Mouse (Mus musculus) midbrain, embryonic 12.5 days (tissue): Measurements from ENCODE around the gene Clec11a. TPM values are rescaled to one million over a fixed set of nuclear protein-coding genes. Genes with fewer than 3 reads are reported as not detected.
"Not testable (repeated sequence)": the region's sequence is repeated elsewhere in the genome, so short reads cannot be mapped to it uniquely, and the experiment has no call there.

Experiments used
- ATAC-seq: fragments of 200-750 bp; cut with Nextera tagmentation; 2 replicates; pipeline ENCODE4 v1.8.0; 2017; ENCODE audit warnings: low read depth, moderate TSS enrichment, moderate library complexity; ENCODE audit not compliant: low FRiP score
- H3K27ac ChIP-seq: fragments of 300-500 bp; sonication (generic); replicated peaks from 2 replicates; pipeline ENCODE4 v1.5.1; 2016; ENCODE audit warnings: mild to moderate bottlenecking
- H3K27me3 ChIP-seq: fragments of 300-500 bp; sonication (generic); 2 replicates; pipeline ENCODE4 v1.6.1; 2016; ENCODE audit warnings: mild to moderate bottlenecking
- H3K36me3 ChIP-seq: fragments of 300-500 bp; sonication (generic); 2 replicates; pipeline ENCODE4 v1.6.1; 2016
- H3K4me1 ChIP-seq: fragments of 300-500 bp; sonication (generic); 2 replicates; pipeline ENCODE4 v1.6.1; 2016
- H3K4me2 ChIP-seq: fragments of 300-500 bp; sonication (generic); replicated peaks from 2 replicates; pipeline ENCODE4 v1.6.1; 2016; ENCODE audit warnings: mild to moderate bottlenecking, moderate library complexity
- H3K4me3 ChIP-seq: fragments of 300-500 bp; sonication (generic); 2 replicates; pipeline ENCODE4 v1.5.1; 2016; ENCODE audit warnings: mild to moderate bottlenecking
- H3K9ac ChIP-seq: fragments of 300-500 bp; sonication (generic); replicated peaks from 2 replicates; pipeline ENCODE4 v1.6.1; 2016; ENCODE audit warnings: mild to moderate bottlenecking, moderate library complexity
- H3K9me3 ChIP-seq: fragments of 300-500 bp; sonication (generic); 2 replicates; pipeline ENCODE4 v1.6.1; 2016; ENCODE audit warnings: mild to moderate bottlenecking
- WGBS: fragments of 180-500 bp; shearing (Covaris S2); methylation state at CpG from one replicate; pipeline ENCODE4 v1.1.7; 2016; 5-methylcytosine and 5-hydroxymethylcytosine counted together
- polyA plus RNA-seq: library from polyadenylated mRNA; unstranded; fragments of >200 nt; fragmentation: Nextera tagmentation; extraction: Ambion mirVana; gene quantifications from 2 replicates; pipeline ENCODE4 v1.2.1, GENCODE M21; 2016

The Clec11a gene
- polyA plus RNA-seq, 1 experiment from 2014 or later = 2.5 TPM

GRCm38 (mm10) chr7:44303346-44304340 lies 3.1 kb downstream of the Clec11a start:
- Histone ChIP-seq H3K4me2 (peak overlapping the region; percentile 78), H3K36me3 (no peaks in the 10 kb centered on the region), H3K27ac (peak overlapping the region; percentile 92), H3K9ac (peak overlapping the region; percentile 76), H3K9me3 (no peaks in the 10 kb centered on the region), H3K27me3 (peaks cover 20% of the 10 kb centered on the region), H3K4me3 (peak overlapping the region; percentile 57), H3K4me1 (peaks cover 20% of the 10 kb centered on the region)
- 86% methylated on average over 14 of the region's 14 CpGs for WGBS
- no peak for ATAC-seq

- H3K9ac ChIP-seq, H3K4me3 ChIP-seq, H3K4me2 ChIP-seq, H3K27me3 ChIP-seq, H3K9me3 ChIP-seq, H3K36me3 ChIP-seq, H3K27ac ChIP-seq, H3K4me1 ChIP-seq, ATAC-seq: not testable (repeated sequence)
- 66% methylated on average over 2 of the region's 2 CpGs for WGBS
Measured at GRCm38 (mm10) chr7:44297501-44297900, 9.2 kb downstream of the Clec11a start.

GRCm38 (mm10) chr7:44291418-44291817 lies 15.3 kb downstream of the Clec11a start:
- 55% methylated on average over 4 of the region's 4 CpGs for WGBS

GRCm38 (mm10) chr7:44290986-44291385 lies 15.7 kb downstream of the Clec11a start:
- H3K4me2 ChIP-seq = no peak overlapping the region
- 0 out of 2 replicates have a peak, but pooled peaks cover 4% of the 10 kb centered on the region for H3K27me3 ChIP-seq
- ATAC-seq = no peak
- no peak overlapping the region for H3K27ac ChIP-seq
- no peaks in the 10 kb centered on the region for H3K9me3 ChIP-seq
- no peak overlapping the region for H3K9ac ChIP-seq
- no peaks in the 10 kb centered on the region for H3K36me3 ChIP-seq
- no peaks in the 10 kb centered on the region for H3K4me1 ChIP-seq
- 83% methylated on average over 4 of the region's 4 CpGs for WGBS
- no peak overlapping the region for H3K4me3 ChIP-seq

More at GRCm38 (mm10) chr7:44291418-44291817, 15.3 kb downstream of the Clec11a start:
- Histone ChIP-seq H3K27ac (no peak overlapping the region), H3K9me3 (no peaks in the 10 kb centered on the region), H3K9ac (no peak overlapping the region), H3K4me1 (no peaks in the 10 kb centered on the region), H3K36me3 (no peaks in the 10 kb centered on the region), H3K4me3 (no peak overlapping the region), H3K27me3 (0 out of 2 replicates have a peak, but pooled peaks cover 4% of the 10 kb centered on the region), H3K4me2 (no peak overlapping the region)
- ATAC-seq = no peak

GRCm38 (mm10) chr7:44287760-44288159 lies 18.9 kb downstream of the Clec11a start:
- no peak for ATAC-seq
- Histone ChIP-seq H3K4me2 (no peak overlapping the region), H3K4me1 (no peaks in the 10 kb centered on the region)

GRCm38 (mm10) chr7:44281586-44281985 lies 25.1 kb downstream of the Clec11a start:
- H3K9ac ChIP-seq = no peak overlapping the region
- no peak overlapping the region for H3K27ac ChIP-seq
- no peak for ATAC-seq
- H3K4me1 ChIP-seq = no peaks in the 10 kb centered on the region
- no peaks in the 10 kb centered on the region for H3K27me3 ChIP-seq
- no peak overlapping the region for H3K4me2 ChIP-seq
- H3K4me3 ChIP-seq = no peak overlapping the region
- H3K9me3 ChIP-seq = no peaks in the 10 kb centered on the region
- 77% methylated on average over 7 of the region's 7 CpGs for WGBS
- H3K36me3 ChIP-seq = no peaks in the 10 kb centered on the region

More at GRCm38 (mm10) chr7:44287760-44288159, 18.9 kb downstream of the Clec11a start:
- H3K4me3 ChIP-seq = no peak overlapping the region
- H3K27ac ChIP-seq = no peak overlapping the region
- H3K27me3 ChIP-seq = 0 out of 2 replicates have a peak, but pooled peaks cover 4% of the 10 kb centered on the region
- H3K36me3 ChIP-seq = no peaks in the 10 kb centered on the region
- H3K9ac ChIP-seq = no peak overlapping the region
- WGBS = 49% methylated on average over 7 of the region's 7 CpGs
- no peaks in the 10 kb centered on the region for H3K9me3 ChIP-seq

DNA sequence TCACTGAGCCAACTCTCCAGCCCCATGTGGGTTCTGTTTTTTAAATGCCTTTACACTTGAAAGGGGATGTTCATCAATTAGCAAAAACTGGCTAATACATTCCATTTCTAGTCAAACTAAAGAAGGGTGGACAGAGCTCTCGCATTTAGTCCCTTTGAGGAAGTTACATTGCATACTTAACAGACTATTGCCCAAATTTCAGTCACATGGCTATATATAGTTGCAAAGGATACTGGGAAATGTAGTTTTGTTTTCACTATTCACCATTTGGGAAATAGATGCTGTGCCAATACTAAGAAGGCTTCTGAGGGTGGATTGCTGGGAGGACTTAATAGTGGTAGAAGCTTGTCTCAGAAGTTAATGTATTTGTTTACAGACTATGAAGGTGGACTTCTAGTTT lies 25.7 kb downstream of the Clec11a start:
- no peak overlapping the region for H3K27ac ChIP-seq
- WGBS = 65% methylated on average over 1 of the region's 1 CpGs
- no peaks in the 10 kb centered on the region for H3K36me3 ChIP-seq

GRCm38 (mm10) chr7:44277250-44277622 lies 29.5 kb downstream of the Clec11a start:
- H3K4me3 ChIP-seq = no peak overlapping the region
- H3K27ac ChIP-seq = no peak overlapping the region
- no peak overlapping the region for H3K9ac ChIP-seq
- no peaks in the 10 kb centered on the region for H3K4me1 ChIP-seq
- no peaks in the 10 kb centered on the region for H3K9me3 ChIP-seq
- peaks cover 21% of the 10 kb centered on the region for H3K27me3 ChIP-seq
- whole genome bisulfite sequencing = 52% methylated on average over 2 of the region's 2 CpGs
- no peak overlapping the region for H3K4me2 ChIP-seq
- H3K36me3 ChIP-seq = no peaks in the 10 kb centered on the region
- ATAC-seq = no peak

More for the DNA sequence above, 25.7 kb downstream of the Clec11a start:
- H3K27me3 ChIP-seq = peaks cover 2% of the 10 kb centered on the region
- no peak overlapping the region for H3K4me2 ChIP-seq
- H3K4me3 ChIP-seq = no peak overlapping the region
- H3K9me3 ChIP-seq = no peaks in the 10 kb centered on the region
- H3K9ac ChIP-seq = no peak overlapping the region
- no peaks in the 10 kb centered on the region for H3K4me1 ChIP-seq
- ATAC-seq = no peak

GRCm38 (mm10) chr7:44276461-44277249 lies 30.0 kb downstream of the Clec11a start:
- Histone ChIP-seq H3K4me1 (no peaks in the 10 kb centered on the region), H3K9ac (no peak overlapping the region), H3K4me2 (no peak overlapping the region), H3K9me3 (no peaks in the 10 kb centered on the region), H3K36me3 (no peaks in the 10 kb centered on the region), H3K4me3 (no peak overlapping the region), H3K27ac (no peak overlapping the region), H3K27me3 (peaks cover 26% of the 10 kb centered on the region)
- ATAC-seq = no peak
- WGBS = 70% methylated on average over 10 of the region's 10 CpGs

DNA sequence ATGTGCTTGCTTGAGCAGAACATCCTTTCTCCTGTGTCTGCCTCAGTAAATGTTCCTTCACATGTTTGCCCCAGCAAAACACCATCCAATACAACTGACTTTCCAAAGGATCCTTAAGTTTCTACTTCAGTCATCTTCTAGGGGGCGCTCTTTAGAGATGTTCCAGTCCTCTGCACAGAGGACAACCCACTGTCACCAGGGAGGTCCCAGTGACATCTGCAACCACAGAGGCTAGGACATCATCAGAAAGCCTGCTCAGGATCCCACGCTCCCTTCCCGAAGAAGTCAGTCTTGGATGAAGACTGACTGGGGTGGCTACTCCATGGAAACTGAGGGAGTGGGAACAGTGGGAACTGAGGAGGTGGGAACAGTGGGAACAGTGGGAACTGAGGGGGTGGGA lies 31.2 kb downstream of the Clec11a start:
- H3K4me3 ChIP-seq = no peak overlapping the region
- WGBS = 74% methylated on average over 3 of the region's 3 CpGs
- no peaks in the 10 kb centered on the region for H3K4me1 ChIP-seq
- ATAC-seq = no peak
- peaks cover 26% of the 10 kb centered on the region for H3K27me3 ChIP-seq
- H3K27ac ChIP-seq = no peak overlapping the region
- no peaks in the 10 kb centered on the region for H3K36me3 ChIP-seq
- no peak overlapping the region for H3K4me2 ChIP-seq
- no peaks in the 10 kb centered on the region for H3K9me3 ChIP-seq
- H3K9ac ChIP-seq = no peak overlapping the region

DNA sequence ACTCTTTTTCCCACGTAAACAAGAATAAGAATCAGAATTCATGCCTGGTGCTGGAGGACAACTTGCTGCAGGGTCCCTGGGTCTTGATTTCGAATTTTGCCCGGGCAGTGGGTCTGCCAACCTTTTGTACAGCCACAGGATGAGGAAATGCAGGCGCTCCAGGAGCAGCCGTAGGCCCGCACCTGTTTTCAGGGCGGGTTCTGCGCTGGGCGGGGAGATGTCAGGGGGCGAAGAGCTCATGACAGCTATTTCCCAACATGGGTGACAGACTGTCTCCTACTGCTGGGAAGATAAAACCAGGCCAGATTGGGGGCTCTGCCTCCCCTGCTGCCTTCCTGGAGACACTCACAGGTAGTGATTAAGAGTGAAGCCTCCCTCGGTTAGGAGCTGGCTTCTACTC lies 32.6 kb downstream of the Clec11a start:
- 51% methylated on average over 11 of the region's 11 CpGs for WGBS
- Histone ChIP-seq H3K4me1 (no peaks in the 10 kb centered on the region), H3K27ac (no peak overlapping the region), H3K9ac (no peak overlapping the region), H3K4me3 (no peak overlapping the region), H3K9me3 (no peaks in the 10 kb centered on the region), H3K36me3 (no peaks in the 10 kb centered on the region), H3K4me2 (no peak overlapping the region), H3K27me3 (peaks cover 30% of the 10 kb centered on the region)
- ATAC-seq = no peak

- no peaks in the 10 kb centered on the region for H3K4me1 ChIP-seq
- H3K4me2 ChIP-seq = no peak overlapping the region
- H3K4me3 ChIP-seq = no peak overlapping the region
- H3K27ac ChIP-seq = no peak overlapping the region
- 66% methylated on average over 7 of the region's 7 CpGs for WGBS
- H3K9ac ChIP-seq = no peak overlapping the region
- no peaks in the 10 kb centered on the region for H3K9me3 ChIP-seq
- ATAC-seq = no peak
- peaks cover 30% of the 10 kb centered on the region for H3K27me3 ChIP-seq
- no peaks in the 10 kb centered on the region for H3K36me3 ChIP-seq
Measured at GRCm38 (mm10) chr7:44273446-44273845, 33.3 kb downstream of the Clec11a start.
